Mouse (Mus musculus): ENCODE data around the gene Rara.

The Rara gene

GRCm38 (mm10) chr11:98974213-98974612, 46.6 kb downstream of the Rara start:
- CTCF ChIA-PET, result interaction anchor here in 2 of 4 experiments (0.6 to 4.4 kb wide), 10 partner anchors 12 to 235 kb away, joined by 3 to 17 read pairs (median 5); no protein-coding TSS in a partner anchor
- POLR2A ChIA-PET, result interaction anchor here in 3 of 4 experiments (0.7 to 2.1 kb wide), 6 partner anchors 42 to 136 kb away, joined by 3 to 8 read pairs (median 4); partner anchors contain the start of genes Rara (in 1 of the 3) and Wipf2 (in 1 of the 3)

DNA sequence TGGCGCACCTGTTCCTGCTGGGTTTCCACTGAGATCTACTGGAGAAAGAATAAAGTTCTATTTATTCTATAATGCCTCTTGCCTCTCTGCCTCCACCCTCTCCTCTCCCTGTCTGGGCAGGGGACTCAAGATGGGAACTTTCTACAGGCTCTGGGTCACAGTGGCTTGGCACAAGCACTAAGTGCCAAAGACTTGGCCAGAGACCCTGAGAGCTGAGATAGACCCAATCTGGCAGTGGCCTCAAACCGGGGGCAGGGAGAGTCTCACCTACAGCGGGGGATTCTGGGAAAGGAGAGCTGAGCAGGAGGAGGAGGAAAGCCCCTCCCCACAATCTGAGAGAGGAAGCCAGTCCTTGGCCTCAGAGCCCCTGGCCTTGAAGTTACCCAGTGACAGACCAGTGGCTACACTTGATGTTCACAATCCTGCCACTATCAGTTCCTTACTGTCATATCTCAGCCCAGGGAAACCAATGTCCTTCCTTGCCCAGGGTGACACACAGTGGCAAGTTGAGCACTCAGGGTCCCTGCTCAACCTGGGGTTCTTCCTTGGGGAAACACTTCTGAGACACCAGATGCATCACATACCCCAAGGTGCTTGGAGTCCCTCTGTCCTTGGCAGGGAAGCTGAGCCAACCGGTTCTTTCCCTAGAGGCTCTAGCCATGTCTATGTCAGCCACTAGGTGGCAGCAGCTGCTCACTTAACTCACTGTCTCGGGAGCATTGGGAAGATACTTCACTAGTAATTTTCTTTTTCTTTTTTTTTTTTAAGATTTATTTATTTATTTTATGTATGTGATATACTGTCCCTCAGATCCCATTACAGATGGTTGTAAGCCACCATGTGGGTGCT, 47.5 kb downstream of the Rara start:
- CTCF ChIA-PET, result interaction anchor here (0.5 to 4.4 kb wide), 47 partner anchors 8 to 420 kb away, joined by 3 to 17 read pairs (median 3); no protein-coding TSS in a partner anchor
- POLR2A ChIA-PET, result interaction anchor here (0.6 to 2.1 kb wide), 20 partner anchors 8 to 151 kb away, joined by 3 to 8 read pairs (median 4); partner anchors contain the start of genes Rara (in 1 of the 4) and Top2a (in 1 of the 4)

DNA sequence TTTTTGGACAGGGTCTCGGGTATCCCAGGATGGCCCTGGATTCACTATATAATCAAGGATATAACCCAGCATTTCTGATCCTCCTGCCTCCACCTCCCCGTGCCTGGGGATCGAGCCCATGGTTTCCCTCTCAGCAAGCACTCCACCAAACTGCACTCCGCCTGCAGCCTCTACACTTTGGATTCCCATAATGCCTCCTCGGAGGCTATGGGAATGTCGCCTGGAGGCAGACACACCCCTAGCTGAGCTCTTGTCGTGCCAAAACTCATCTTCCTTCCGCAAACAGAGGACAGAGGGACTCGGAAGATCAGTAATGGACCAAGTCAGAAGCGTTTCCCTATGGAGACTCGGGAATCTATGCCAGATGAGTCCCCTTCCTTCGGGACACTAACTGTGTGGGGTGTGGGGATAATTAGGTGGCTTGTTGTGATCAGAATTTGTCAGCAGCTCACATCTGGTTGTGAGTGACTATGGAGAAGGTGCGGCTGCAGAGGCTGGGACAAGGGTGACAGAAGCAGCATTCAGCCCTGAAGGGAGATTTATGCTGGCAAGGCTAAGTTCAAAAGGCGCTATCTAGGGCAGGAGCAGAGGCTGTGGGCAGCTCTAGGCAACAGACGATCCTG, 51.0 kb downstream of the Rara start:
- CTCF ChIA-PET, result interaction anchor here in 3 of 4 experiments (0.6 to 4.4 kb wide), 9 partner anchors 16 to 172 kb away, joined by 3 to 17 read pairs (median 5); no protein-coding TSS in a partner anchor
- POLR2A ChIA-PET, result interaction anchor here in 3 of 4 experiments (0.7 to 2.6 kb wide), 19 partner anchors 9 to 189 kb away, joined by 3 to 13 read pairs (median 4); partner anchors contain the start of gene Top2a (in 1 of the 3)

DNA sequence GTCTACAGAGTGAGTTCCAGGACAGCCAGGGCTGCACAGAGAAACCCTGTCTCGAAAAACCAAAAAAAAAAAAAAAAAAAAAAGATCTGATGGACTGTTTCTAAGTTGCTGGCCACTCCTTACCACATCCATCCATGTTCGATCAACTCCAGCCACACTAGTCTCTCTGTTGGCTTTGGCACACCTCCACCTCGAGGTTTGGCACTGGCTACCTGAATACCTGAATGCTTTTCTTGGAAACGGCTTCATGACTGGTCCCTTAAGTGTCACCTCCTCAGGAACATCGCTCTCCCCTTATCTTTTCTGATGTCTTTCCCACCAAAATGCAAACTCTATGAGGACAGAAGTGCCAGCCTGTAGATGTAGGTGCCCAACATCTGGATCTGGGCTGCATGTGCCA, 51.7 kb downstream of the Rara start:
- ChIA-PET CTCF (interaction anchor here in 1 of 4 experiments (2.6 kb wide), 1 partner anchor 58 kb away, joined by 7 read pairs; no protein-coding TSS in a partner anchor), POLR2A (interaction anchor here in 2 of 4 experiments (0.8 to 2.6 kb wide), 9 partner anchors 9 to 172 kb away, joined by 3 to 13 read pairs (median 4); no protein-coding TSS in a partner anchor)

DNA sequence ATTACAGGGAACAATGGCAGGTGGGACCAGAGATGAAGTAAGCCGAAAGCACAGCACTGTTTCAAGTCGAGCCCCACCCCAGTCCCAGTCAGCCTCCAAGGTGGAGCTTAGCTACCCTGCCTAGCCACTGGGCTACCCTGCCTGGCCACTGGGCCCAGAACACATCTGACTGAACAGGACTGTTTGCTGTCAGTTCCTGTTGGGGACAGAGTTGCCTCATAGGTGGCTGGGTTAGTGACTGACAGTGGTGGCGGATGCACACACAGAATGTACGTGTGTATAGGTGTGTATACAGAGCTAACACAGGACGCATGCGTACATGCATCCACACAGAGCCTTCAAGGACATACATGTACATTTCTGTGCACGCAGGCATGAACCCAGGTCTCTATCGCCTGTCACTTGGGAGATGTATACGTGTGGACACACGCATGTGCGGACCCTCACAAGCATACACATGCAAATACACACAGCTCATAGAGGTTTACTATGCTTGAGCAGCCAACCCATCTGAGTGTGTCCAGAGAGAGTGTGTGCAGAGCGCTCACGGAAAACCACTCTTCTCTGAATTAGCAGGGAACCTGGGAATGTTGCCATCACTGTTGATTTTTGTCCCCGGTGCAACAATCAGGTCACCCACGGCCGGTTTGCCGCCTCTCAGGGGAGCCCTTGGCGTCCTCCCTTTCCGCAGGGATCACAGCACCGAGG, 53.8 kb downstream of the Rara start:
- POLR2A ChIA-PET, result interaction anchor here in 3 of 4 experiments (0.5 to 5.0 kb wide), 30 partner anchors 9 to 249 kb away, joined by 3 to 27 read pairs (median 4); partner anchors contain the start of genes Cdc6 (in 2 of the 3) and Top2a (in 1 of the 3)
- CTCF ChIA-PET, result interaction anchor here (0.5 to 2.6 kb wide), 19 partner anchors 9 to 269 kb away, joined by 3 to 14 read pairs (median 4); no protein-coding TSS in a partner anchor

- ChIA-PET CTCF (interaction anchor here (0.6 to 2.6 kb wide), 23 partner anchors 10 to 270 kb away, joined by 3 to 14 read pairs (median 4); no protein-coding TSS in a partner anchor), POLR2A (interaction anchor here (0.5 to 5.0 kb wide), 31 partner anchors 9 to 209 kb away, joined by 3 to 38 read pairs (median 4); partner anchors contain the start of genes Top2a (in 3 of the 4) and Cdc6 (in 2 of the 4))
Observed at GRCm38 (mm10) chr11:98981997-98982772, 54.6 kb downstream of the Rara start.

- ChIA-PET POLR2A (interaction anchor here (0.6 to 5.0 kb wide), 24 partner anchors 9 to 811 kb away, joined by 3 to 38 read pairs (median 3); partner anchors contain the start of genes Cdc6 (in 1 of the 4) and Top2a (in 1 of the 4)), CTCF (interaction anchor here (0.6 to 2.6 kb wide), 19 partner anchors 10 to 271 kb away, joined by 3 to 14 read pairs (median 4); no protein-coding TSS in a partner anchor)
Observed at GRCm38 (mm10) chr11:98982773-98983133, 55.1 kb downstream of the Rara start, which contains the start of gene Gjd3. TSS of gene Gjd3 (minus strand) at chr11:98983016.

GRCm38 (mm10) chr11:98983551-98983950, 55.9 kb downstream of the Rara start:
- ChIA-PET POLR2A (interaction anchor here in 3 of 4 experiments (0.6 to 9.3 kb wide), 25 partner anchors 9 to 1336 kb away, joined by 3 to 57 read pairs (median 3); partner anchors contain the start of genes Top2a (in 2 of the 3) and Eif1 (in 1 of the 3)), CTCF (interaction anchor here in 3 of 4 experiments (0.6 to 4.3 kb wide), 17 partner anchors 8 to 167 kb away, joined by 3 to 17 read pairs (median 3); no protein-coding TSS in a partner anchor)

- ChIA-PET POLR2A (interaction anchor here in 3 of 4 experiments (0.6 to 9.3 kb wide), 20 partner anchors 7 to 141 kb away, joined by 3 to 57 read pairs (median 5); partner anchors contain the start of gene Top2a (in 2 of the 3)), CTCF (interaction anchor here in 2 of 4 experiments (0.6 to 4.3 kb wide), 6 partner anchors 31 to 144 kb away, joined by 3 to 17 read pairs (median 5); no protein-coding TSS in a partner anchor)
Observed at GRCm38 (mm10) chr11:98985542-98985941, 57.9 kb downstream of the Rara start.

DNA sequence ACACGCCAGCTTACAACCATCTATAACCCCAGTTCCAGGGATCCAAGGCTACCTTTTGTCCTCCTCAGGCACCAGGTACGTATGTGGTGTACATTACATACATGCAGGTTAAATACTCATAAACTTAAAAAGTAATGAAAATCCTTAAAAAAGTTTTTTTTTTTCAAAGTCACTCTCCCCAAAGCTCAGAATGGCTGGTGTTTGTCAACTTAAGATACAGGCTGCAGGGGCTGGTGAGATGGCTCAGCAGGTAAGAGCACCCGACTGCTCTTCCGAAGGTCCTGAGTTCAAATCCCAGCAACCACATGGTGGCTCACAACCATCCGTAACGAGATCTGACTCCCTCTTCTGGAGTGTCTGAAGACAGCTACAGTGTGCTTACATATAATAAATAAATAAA, 60.6 kb downstream of the Rara start:
- CTCF ChIA-PET, result interaction anchor here in 2 of 4 experiments (0.9 to 2.0 kb wide), 4 partner anchors 67 to 136 kb away, joined by 3 to 6 read pairs (median 4); no protein-coding TSS in a partner anchor
- POLR2A ChIA-PET, result interaction anchor here (0.8 to 9.3 kb wide), 17 partner anchors 9 to 79 kb away, joined by 3 to 57 read pairs (median 5); partner anchors contain the start of gene Top2a (in 2 of the 4)

DNA sequence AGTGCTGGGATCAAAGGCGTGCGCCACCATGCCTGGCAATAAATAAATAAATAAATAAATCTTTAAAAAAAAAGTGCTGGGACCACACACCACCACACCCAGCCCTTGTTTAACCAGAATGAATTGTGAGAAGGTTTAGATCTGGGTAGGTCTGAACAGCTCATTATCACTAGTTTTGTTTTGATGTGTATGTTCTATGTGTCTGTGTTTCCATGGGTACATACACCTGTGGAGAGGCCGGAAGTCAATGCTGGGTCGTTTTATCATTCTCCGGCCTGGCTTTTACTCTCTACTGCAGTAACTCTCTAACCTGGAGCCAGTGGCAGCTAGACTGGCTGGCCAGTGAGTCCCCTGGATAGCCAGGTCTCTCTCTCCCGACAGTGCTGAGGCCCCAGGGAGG, 63.2 kb downstream of the Rara start:
- POLR2A ChIA-PET, result interaction anchor here (0.5 to 9.3 kb wide), 13 partner anchors 7 to 156 kb away, joined by 3 to 57 read pairs (median 4); partner anchors contain the start of genes Gjd3 (in 2 of the 4), Rara (in 1 of the 4) and Top2a (in 1 of the 4)
- CTCF ChIA-PET, result interaction anchor here in 1 of 4 experiments (0.6 kb wide), 1 partner anchor 71 kb away, joined by 4 read pairs; no protein-coding TSS in a partner anchor

DNA sequence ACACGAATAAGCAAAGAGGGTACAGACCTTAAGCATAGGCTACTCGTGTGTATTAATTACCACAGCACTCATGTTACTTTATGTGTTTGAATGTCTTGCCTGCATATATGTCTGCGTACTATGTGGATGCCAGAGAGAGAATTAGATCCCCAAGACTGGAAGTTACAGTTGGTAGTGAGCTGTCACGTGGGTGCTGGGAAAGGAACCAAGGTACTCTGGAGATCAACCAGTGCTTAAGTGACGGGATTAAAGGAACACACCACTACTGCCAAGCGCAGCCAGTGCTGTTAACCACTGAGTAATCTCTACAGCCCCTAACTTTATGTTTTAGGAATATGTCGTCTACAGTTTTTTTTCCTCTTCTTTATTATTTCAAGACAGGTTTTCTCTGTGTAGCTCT, 68.4 kb downstream of the Rara start:
- POLR2A ChIA-PET, result interaction anchor here (0.6 to 6.4 kb wide), 13 partner anchors 7 to 101 kb away, joined by 3 to 52 read pairs (median 4); partner anchors contain the start of genes Top2a (in 2 of the 4) and Gjd3 (in 1 of the 4)
- CTCF ChIA-PET, result no interaction called here

DNA sequence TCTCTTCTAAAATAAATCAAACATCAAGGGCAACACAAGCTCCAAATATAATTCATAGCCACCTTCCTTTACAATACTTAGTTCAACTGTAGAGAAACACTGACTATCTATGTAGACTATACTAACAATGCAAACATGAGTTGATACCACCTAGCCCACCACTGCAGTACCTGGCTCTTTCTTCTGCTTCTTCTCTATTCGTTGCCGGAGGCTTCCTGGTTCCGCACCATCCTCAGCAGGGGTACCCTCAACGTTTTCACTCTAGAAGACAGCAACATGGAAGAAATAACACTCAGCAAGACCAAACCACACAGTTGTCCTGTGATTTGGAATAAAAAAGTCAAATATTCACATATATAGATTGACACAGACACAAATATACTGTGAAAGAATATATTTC, 70.0 kb downstream of the Rara start:
- POLR2A ChIA-PET, result interaction anchor here in 2 of 4 experiments (0.6 to 6.4 kb wide), 15 partner anchors 9 to 163 kb away, joined by 3 to 38 read pairs (median 4); partner anchors contain the start of genes Top2a (in 2 of the 2) and Gjd3 (in 1 of the 2)

DNA sequence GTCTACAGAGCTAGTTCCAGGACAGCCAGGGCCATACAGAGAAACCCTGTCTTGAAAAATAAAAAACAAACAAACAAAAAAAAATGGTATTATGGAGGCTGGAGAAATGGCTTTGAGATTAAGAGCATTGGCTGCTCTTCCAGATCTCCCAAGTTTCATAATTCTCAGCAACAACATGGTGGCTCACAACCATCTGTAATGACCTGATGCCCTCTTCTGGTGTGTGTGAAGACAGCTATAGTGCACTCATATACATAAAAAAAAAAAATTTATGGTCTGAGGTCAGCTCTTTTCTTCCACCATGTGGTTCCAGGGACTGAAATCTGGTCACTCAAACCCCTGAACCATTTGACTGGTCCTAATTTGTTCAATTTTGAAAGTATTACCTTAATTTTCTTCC, 71.2 kb downstream of the Rara start:
- CTCF ChIA-PET, result interaction anchor here in 2 of 4 experiments (0.5 to 1.0 kb wide), 2 partner anchors 23 to 57 kb away, joined by 3 to 5 read pairs; no protein-coding TSS in a partner anchor
- POLR2A ChIA-PET, result interaction anchor here in 3 of 4 experiments (0.6 to 1.9 kb wide), 8 partner anchors 10 to 835 kb away, joined by 3 to 8 read pairs (median 4); partner anchors contain the start of gene Top2a (in 1 of the 3)

More for the DNA sequence above, 70.0 kb downstream of the Rara start:
- CTCF ChIA-PET, result no interaction called here

- CTCF ChIA-PET, result interaction anchor here in 2 of 4 experiments (0.5 to 1.0 kb wide), 2 partner anchors 24 to 56 kb away, joined by 3 to 5 read pairs; no protein-coding TSS in a partner anchor
- POLR2A ChIA-PET, result interaction anchor here in 2 of 4 experiments (0.6 to 1.4 kb wide), 3 partner anchors 17 to 835 kb away, joined by 3 to 5 read pairs (median 3); no protein-coding TSS in a partner anchor
Observed at GRCm38 (mm10) chr11:98999243-98999642, 71.6 kb downstream of the Rara start.

GRCm38 (mm10) chr11:99006788-99007187, 79.2 kb downstream of the Rara start:
- ChIA-PET POLR2A (interaction anchor here in 3 of 4 experiments (0.7 to 10.6 kb wide), 5 partner anchors 10 to 235 kb away, joined by 3 to 136 read pairs (median 3); no protein-coding TSS in a partner anchor), CTCF (no interaction called here)
